Mouse (Mus musculus): Measurements from ENCODE around the gene Slc5a4a.

DNA sequence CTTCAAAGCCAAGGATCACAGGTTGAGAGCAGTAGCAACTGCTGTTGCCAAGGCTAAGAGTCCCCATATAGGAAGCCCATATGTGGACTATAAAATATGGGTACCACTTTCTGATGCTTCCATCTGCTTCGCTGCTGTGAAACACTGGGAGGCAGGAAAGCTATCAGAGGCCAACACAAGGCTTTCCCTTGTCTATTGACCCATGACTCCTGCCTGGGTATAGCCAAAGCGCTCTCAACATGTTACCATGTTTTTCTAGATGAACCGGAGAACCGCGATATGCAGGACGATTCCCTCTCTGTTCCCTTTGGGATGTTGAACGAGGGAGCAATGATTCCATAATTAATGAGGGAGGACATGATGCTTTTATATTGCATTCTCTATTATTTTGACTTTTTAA is 63.6 kb downstream of the Slc5a4a start:
- TF ChIP-seq MAFK (IDR thresholded peaks at IDR 0.05; ENCODE audit: borderline replicate concordance, low read depth, low read length) (no peak), MAX (IDR thresholded peaks at IDR 0.05; ENCODE audit: low read length) (no peak), CTCF (IDR thresholded peaks at IDR 0.05 in 2 of 3, conservative IDR thresholded peaks at IDR 0.05 in 1 of 3; ENCODE audit: control insufficient read depth in 1 of 3, insufficient read depth in 1 of 3, low read depth in 2 of 3, low read length in 3 of 3, poor library complexity in 1 of 3, severe bottlenecking in 1 of 3) (no peak)
